Mouse (Mus musculus) midbrain, postnatal 0 days (tissue): Measurements from ENCODE around the gene Atp6v1d. TPM values are rescaled to one million over a fixed set of nuclear protein-coding genes. Genes with fewer than 3 reads are reported as not detected.

Experiments
- ATAC-seq: fragments of 200-750 bp; cut with Nextera tagmentation; 2 replicates; pipeline ENCODE4 v1.8.0; 2017; ENCODE audit warnings: moderate number of reproducible peaks, mild to moderate bottlenecking, moderate TSS enrichment, moderate library complexity; ENCODE audit not compliant: low FRiP score
- DNase-seq: peaks from one replicate; pipeline ENCODE4 v3.0.0-alpha.2; 2015; ENCODE audit warnings: low spot score
- H3K27ac ChIP-seq: fragments of 300-500 bp; sonication (generic); 2 replicates; pipeline ENCODE4 v1.5.1; 2014; ENCODE audit warnings: low read depth, mild to moderate bottlenecking, low read length, mixed read lengths
- H3K27me3 ChIP-seq: fragments of 300-500 bp; sonication (generic); 2 replicates; pipeline ENCODE4 v1.6.1; 2014; ENCODE audit warnings: low read length, control low read depth, mixed read lengths; ENCODE audit not compliant: insufficient read depth
- H3K36me3 ChIP-seq: fragments of 300-500 bp; sonication (generic); 2 replicates; pipeline ENCODE4 v1.6.1; 2014; ENCODE audit warnings: low read length, control low read depth, mixed read lengths; ENCODE audit not compliant: insufficient read depth
- H3K4me1 ChIP-seq: fragments of 300-500 bp; sonication (generic); 2 replicates; pipeline ENCODE4 v1.6.1; 2014; ENCODE audit warnings: mild to moderate bottlenecking, control low read depth, antibody characterized with exemption, low read length, mixed read lengths; ENCODE audit not compliant: insufficient read depth
- H3K4me2 ChIP-seq: fragments of 300-500 bp; sonication (generic); 2 replicates; pipeline ENCODE4 v1.6.1; 2014; ENCODE audit warnings: low read depth, mild to moderate bottlenecking, low read length, mixed read lengths; ENCODE audit not compliant: poor library complexity, severe bottlenecking
- H3K4me3 ChIP-seq: fragments of 300-500 bp; sonication (generic); 2 replicates; pipeline ENCODE4 v1.5.1; 2014; ENCODE audit warnings: low read depth, mild to moderate bottlenecking, low read length, moderate library complexity
- H3K9ac ChIP-seq: fragments of 300-500 bp; sonication (generic); replicated peaks from 2 replicates; pipeline ENCODE4 v1.6.1; 2014; ENCODE audit warnings: mild to moderate bottlenecking, low read length, moderate library complexity, mixed read lengths; ENCODE audit not compliant: poor library complexity, severe bottlenecking
- H3K9me3 ChIP-seq: fragments of 300-500 bp; sonication (generic); 2 replicates; pipeline ENCODE4 v1.6.1; 2016; ENCODE audit warnings: low read length, control low read depth
- CTCF ChIP-seq: IDR thresholded peaks from 2 replicates; pipeline ENCODE4 v1.5.1; 2016; ENCODE audit warnings: antibody characterized with exemption, mild to moderate bottlenecking
- WGBS: fragments of 180-500 bp; shearing (Covaris S2); extraction: QIAGEN DNeasy Blood & Tissue Kit; methylation state at CpG from one replicate; pipeline ENCODE4 v1.1.7; 2014; 5-methylcytosine and 5-hydroxymethylcytosine counted together
- polyA plus RNA-seq: library from polyadenylated mRNA; unstranded; fragments of >200 nt; fragmentation: Nextera tagmentation; extraction: Ambion mirVana; gene quantifications from 2 replicates; pipeline ENCODE4 v1.2.1, GENCODE M21; 2015
- total RNA-seq: library from RNA; depleted of rRNA; stranded (reverse); fragments of >200 nt; gene quantifications from 2 replicates; pipeline ENCODE4 v1.2.3, GENCODE M21; 2014

The Atp6v1d gene
- total and polyA plus RNA-seq, 2 experiments from 2014 or later, result 48.1 to 197 TPM

GRCm38 (mm10) chr12:78903313-78903712 lies 41.9 kb upstream of the Atp6v1d start:
- H3K9ac ChIP-seq, result no peak overlapping the region
- no peaks in the 10 kb centered on the region for H3K36me3 ChIP-seq
- TF ChIP-seq CTCF, result no peak
- no peak overlapping the region for H3K27ac ChIP-seq
- WGBS, result 77% methylated on average over 4 of the region's 4 CpGs
- H3K4me3 ChIP-seq, result no peak overlapping the region
- H3K4me1 ChIP-seq, result no peaks in the 10 kb centered on the region
- ATAC-seq (no peak), DNase-seq (no peak)
- no peaks in the 10 kb centered on the region for H3K27me3 ChIP-seq
- H3K4me2 ChIP-seq, result no peak overlapping the region
- no peaks in the 10 kb centered on the region for H3K9me3 ChIP-seq

GRCm38 (mm10) chr12:78901467-78901866 lies 40.0 kb upstream of the Atp6v1d start:
- Histone ChIP-seq H3K4me2 (no peak overlapping the region), H3K27me3 (no peaks in the 10 kb centered on the region), H3K4me1 (no peaks in the 10 kb centered on the region), H3K27ac (no peak overlapping the region), H3K36me3 (no peaks in the 10 kb centered on the region), H3K9me3 (no peaks in the 10 kb centered on the region), H3K4me3 (no peak overlapping the region), H3K9ac (no peak overlapping the region)
- 88% methylated on average over 5 of the region's 5 CpGs for WGBS
- TF ChIP-seq CTCF, result no peak
- DNase-seq, result no peak
- ATAC-seq, result no peak

GRCm38 (mm10) chr12:78897861-78898260 lies 36.4 kb upstream of the Atp6v1d start:
- Histone ChIP-seq H3K4me3 (no peak overlapping the region), H3K9ac (no peak overlapping the region), H3K27ac (no peak overlapping the region), H3K36me3 (no peaks in the 10 kb centered on the region), H3K4me1 (no peaks in the 10 kb centered on the region), H3K4me2 (no peak overlapping the region), H3K27me3 (no peaks in the 10 kb centered on the region), H3K9me3 (no peaks in the 10 kb centered on the region)
- no peak for ATAC-seq
- DNase-seq, result no peak
- WGBS, result 94% methylated on average over 1 of the region's 1 CpGs
- TF ChIP-seq CTCF, result no peak

- 84% methylated on average over 2 of the region's 2 CpGs for WGBS
- Histone ChIP-seq H3K4me3 (no peak overlapping the region), H3K9me3 (no peaks in the 10 kb centered on the region), H3K27ac (no peak overlapping the region), H3K9ac (no peak overlapping the region), H3K36me3 (peaks cover 3% of the 10 kb centered on the region), H3K27me3 (no peaks in the 10 kb centered on the region), H3K4me1 (no peaks in the 10 kb centered on the region), H3K4me2 (no peak overlapping the region)
- ATAC-seq (no peak), DNase-seq (no peak)
- no peak for TF ChIP-seq CTCF
Observed at GRCm38 (mm10) chr12:78891149-78891548, 29.7 kb upstream of the Atp6v1d start.

GRCm38 (mm10) chr12:78890062-78890461 lies 28.6 kb upstream of the Atp6v1d start:
- TF ChIP-seq CTCF, result no peak
- Histone ChIP-seq H3K4me1 (no peaks in the 10 kb centered on the region), H3K4me2 (no peak overlapping the region), H3K27me3 (no peaks in the 10 kb centered on the region), H3K27ac (no peak overlapping the region), H3K9ac (no peak overlapping the region), H3K36me3 (peaks cover 7% of the 10 kb centered on the region), H3K9me3 (no peaks in the 10 kb centered on the region), H3K4me3 (no peak overlapping the region)
- ATAC-seq, result no peak
- 67% methylated on average over 1 of the region's 1 CpGs for WGBS
- no peak for DNase-seq

GRCm38 (mm10) chr12:78874581-78874980 lies 13.1 kb upstream of the Atp6v1d start:
- ATAC-seq (no peak), DNase-seq (no peak)
- Histone ChIP-seq H3K4me2 (no peak overlapping the region), H3K27me3 (no peaks in the 10 kb centered on the region), H3K4me1 (no peaks in the 10 kb centered on the region), H3K4me3 (no peak overlapping the region), H3K36me3 (peaks cover 18% of the 10 kb centered on the region), H3K27ac (no peak overlapping the region), H3K9ac (no peak overlapping the region), H3K9me3 (no peaks in the 10 kb centered on the region)
- WGBS, result 100% methylated on average over 3 of the region's 3 CpGs
- peak; percentile 40 for TF ChIP-seq CTCF
